Mouse (Mus musculus): ENCODE measurements around the gene Ankrd9.

DNA sequence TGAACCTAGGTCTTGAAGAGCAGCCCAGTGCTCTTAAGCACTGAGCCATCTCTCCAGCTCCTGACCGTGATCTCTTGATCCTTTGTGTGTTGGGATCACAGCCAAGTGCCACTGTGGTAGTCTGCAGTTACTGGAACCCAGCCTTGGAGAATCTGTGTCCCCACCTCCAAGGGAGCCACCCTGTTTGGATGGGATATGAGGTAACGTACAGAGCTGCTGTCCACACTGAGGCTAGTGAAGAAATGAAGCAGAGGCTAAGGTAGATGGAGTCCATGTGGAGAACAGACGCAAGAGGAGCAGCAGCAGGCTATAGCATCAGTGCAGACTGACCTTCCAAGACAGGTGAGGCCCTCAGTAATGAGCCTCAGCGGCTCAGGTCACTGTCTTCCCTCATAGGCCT lies 5.0 kb downstream of the Ankrd9 start:
- TF ChIP-seq CTCF (IDR thresholded peaks at IDR 0.05; ENCODE audit: low read depth, low read length): no peak
- TF ChIP-seq POLR2A (IDR thresholded peaks at IDR 0.05; ENCODE audit: extremely low read depth, insufficient read depth, low read length): no peak
